ENCODE assay signal across 26 mouse cellular contexts in the genomic region with DNA sequence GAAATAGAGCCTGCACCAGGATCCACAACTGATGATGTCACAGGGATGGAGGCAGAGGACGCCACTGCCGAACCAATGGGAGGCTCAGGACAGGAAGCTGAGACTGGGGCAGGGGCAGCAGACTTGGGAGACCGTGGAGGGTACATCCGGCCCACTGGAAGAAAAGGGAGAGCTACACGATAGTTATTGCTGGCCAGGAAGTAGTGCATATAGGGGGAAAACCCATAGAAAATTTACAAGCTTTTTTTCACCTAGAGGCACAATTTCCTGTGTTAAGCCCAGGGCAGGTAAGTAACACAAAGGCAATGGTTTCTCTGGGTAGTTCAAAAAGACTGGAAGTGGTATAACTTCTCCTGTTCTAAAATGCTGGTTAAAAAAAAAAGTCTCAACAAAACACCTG. TPM values are rescaled to one million over a fixed set of nuclear protein-coding genes. Genes with fewer than 3 reads are reported as not detected.
DNase-seq lines count a peak whose midpoint lies in the region; ATAC-seq and TF ChIP-seq lines count a peak whose summit lies in the region.
"Had no signal": no experiment of that assay in that cellular context is flagged by ENCODE, and none has a peak within 500 bp of the region (broad histone marks: within the 10 kb centered on the region; RNA-seq: fewer than 3 reads in every experiment).

No protein-coding gene starts in this region.

- no peak for DNase-seq in spleen, adult 2 months (ENCODE audit: low read depth in 1 of 2, low spot score in 2 of 2)
- no peak for DNase-seq in spleen, adult 18-20 months
- DNase-seq in layer of hippocampus, postnatal 25 days (ENCODE audit: extremely low spot score in 1 of 2, low spot score in 1 of 2): no peak
- no peak for DNase-seq in cerebellum, adult 8-10 months
- DNase-seq: adrenal gland, adult 8-10 months; adrenal gland, postnatal 25 days; cerebellum, adult 18-20 months; cerebellum, postnatal 10 days; cerebellum, postnatal 36 days; embryo, embryonic 11 days; gastrocnemius, postnatal 25 days; heart, adult 18-20 months; heart, postnatal 10 days; heart, postnatal 36 days had no signal

- 87% methylated on average over 5 of the region's 5 CpGs for WGBS in spleen, adult 2 months

- H3K27ac ChIP-seq in spleen, adult 2 months (ENCODE audit: insufficient read depth, low read length): 0 out of 2 replicates have a peak overlapping the region, but pooled peaks have one; percentile 23
- H3K27ac ChIP-seq: embryonic facial prominence, embryonic 10.5 days; embryonic facial prominence, embryonic 13.5 days; forebrain, embryonic 12.5 days; forebrain, embryonic 15.5 days; heart, embryonic 15.5 days; hindbrain, embryonic 14.5 days; hindbrain, postnatal 0 days; intestine, embryonic 15.5 days had no signal

- no peak overlapping the region for H3K4me3 ChIP-seq in spleen, adult 2 months (ENCODE audit: extremely low read depth, insufficient read depth, insufficient read length)
- H3K4me3 ChIP-seq: embryonic facial prominence, embryonic 10.5 days; embryonic facial prominence, embryonic 13.5 days; erythroblast, embryonic 14.5 days; forebrain, embryonic 12.5 days; forebrain, embryonic 15.5 days; heart, embryonic 12.5 days; heart, embryonic 15.5 days; intestine, embryonic 15.5 days had no signal

- H3K4me1 ChIP-seq in spleen, adult 2 months (ENCODE audit: control insufficient read depth, insufficient read depth, insufficient read length): no peaks in the 10 kb centered on the region

- no peak for TF ChIP-seq POLR2A in spleen, adult 2 months (IDR thresholded peaks at IDR 0.05; ENCODE audit: low read depth, low read length)

- H3K36me3 ChIP-seq in spleen, adult 2 months (ENCODE audit: control insufficient read depth, insufficient read depth, low read length): peaks cover 78% of the 10 kb centered on the region

- ATAC-seq in CD4-positive, CD25-positive, alpha-beta regulatory T cell, adult 4 months: peak; percentile 88
- ATAC-seq in inflammation-experienced regulatory T-cells, adult 6 months: peak; percentile 89
- ATAC-seq: forebrain, embryonic 15.5 days; hindbrain, postnatal 0 days; intestine, embryonic 15.5 days had no signal

- TF ChIP-seq CTCF in spleen, adult 2 months (IDR thresholded peaks at IDR 0.05; ENCODE audit: extremely low read depth, insufficient read depth, insufficient read length, insufficient replicate concordance): no peak

- no peaks in the 10 kb centered on the region for H3K27me3 ChIP-seq in spleen, adult 2 months (ENCODE audit: control insufficient read depth, insufficient read depth, low read length)
- H3K27me3 ChIP-seq: embryonic facial prominence, embryonic 13.5 days; forebrain, embryonic 12.5 days; forebrain, embryonic 15.5 days; heart, embryonic 12.5 days; heart, embryonic 15.5 days; intestine, embryonic 15.5 days had no signal

RNA-seq across cellular contexts. Expression of gene Atxn2l, which starts 6.8 kb away (rescaled TPM):
- 208 and 311 TPM in 2 replicates for polyA plus RNA-seq in spleen, adult 2 months (2012; rRNA removed)
- 10 to 100 TPM; 15.6 to 17.4 TPM for polyA plus RNA-seq in CD4-positive, CD25-positive, alpha-beta regulatory T cell, adult 4 months (2017; shearing (Covaris generic))
- polyA plus RNA-seq in inflammation-experienced regulatory T-cells, adult 6 months (2017; shearing (Covaris generic)): 10 to 100 TPM; 13.4 to 16.4 (median 14.8) TPM
- 100 to 1,000 TPM; 101 to 134 TPM for total RNA-seq in layer of hippocampus, postnatal 25 days (2021)

RNA-seq across cellular contexts. Expression of gene Tufm, which starts 9.3 kb away (rescaled TPM):
- polyA plus RNA-seq in spleen, adult 2 months (2012; rRNA removed): 51.8 and 58.1 TPM in 2 replicates
- polyA plus RNA-seq in CD4-positive, CD25-positive, alpha-beta regulatory T cell, adult 4 months (2017; shearing (Covaris generic)): 10 to 100 TPM; 79.8 to 89.2 TPM
- polyA plus RNA-seq in inflammation-experienced regulatory T-cells, adult 6 months (2017; shearing (Covaris generic)): 10 to 100 TPM; 65.5 to 83.5 (median 69.4) TPM
- total RNA-seq in layer of hippocampus, postnatal 25 days (2021): 10 to 100 TPM; 77.2 to 78.8 TPM

RNA-seq across cellular contexts. Expression of gene Sh2b1, which starts 21.3 kb away (rescaled TPM):
- 53.4 and 67.4 TPM in 2 replicates for polyA plus RNA-seq in spleen, adult 2 months (2012; rRNA removed)
- polyA plus RNA-seq in CD4-positive, CD25-positive, alpha-beta regulatory T cell, adult 4 months (2017; shearing (Covaris generic)): 10 to 100 TPM; 11.5 to 13.1 TPM
- 10 to 100 TPM; 12.6 to 18.9 (median 13.3) TPM for polyA plus RNA-seq in inflammation-experienced regulatory T-cells, adult 6 months (2017; shearing (Covaris generic))
- total RNA-seq in layer of hippocampus, postnatal 25 days (2021): 10 to 100 TPM; 70.8 to 73.1 TPM

RNA-seq across cellular contexts. Expression of gene Atp2a1, which starts 33.6 kb away (rescaled TPM):
- 2.4 and 2.6 TPM in 2 replicates for polyA plus RNA-seq in spleen, adult 2 months (2012; rRNA removed)
- under 1 TPM; 0.18 to 0.38 TPM for polyA plus RNA-seq in CD4-positive, CD25-positive, alpha-beta regulatory T cell, adult 4 months (2017; shearing (Covaris generic))
- polyA plus RNA-seq in inflammation-experienced regulatory T-cells, adult 6 months (2017; shearing (Covaris generic)): under 1 TPM; 0.16 to 0.49 (median 0.29) TPM
- total RNA-seq in layer of hippocampus, postnatal 25 days (2021): 1 to 10 TPM in 1 of 2 experiments, under 1 TPM in 1; 0.76 to 1.0 TPM
- total RNA-seq: adrenal gland, postnatal 25 days had no signal
- polyA plus RNA-seq: erythroblast, embryonic 14.5 days had no signal

Comparison
In these comparisons a context has a peak if more than half of its experiments do, and no peak if none do; other contexts are left out.
1. RNA of gene Atxn2l, which starts 6.8 kb away (polyA plus RNA-seq): 208 to 311 TPM in spleen, adult 2 months; 15.6 to 17.4 TPM in CD4-positive, CD25-positive, alpha-beta regulatory T cell, adult 4 months and 13.4 to 16.4 TPM in inflammation-experienced regulatory T-cells, adult 6 months; every median in the first group is over 10 times any median in the second.